Mouse (Mus musculus) large intestine, adult 2 months (tissue): ENCODE measurements around the gene Gm20388. TPM values are rescaled to one million over a fixed set of nuclear protein-coding genes. Genes with fewer than 3 reads are reported as not detected.
"Not testable (repeated sequence)": the region's sequence is repeated elsewhere in the genome, so short reads cannot be mapped to it uniquely, and the experiment has no call there.

Source experiments
- DNase-seq: peaks from one replicate; pipeline ENCODE4 v3.0.0-alpha.2; 2012; ENCODE audit warnings: low read depth, low spot score
- WGBS: fragments of 180-500 bp; shearing (Covaris S2); methylation state at CpG from one replicate; pipeline ENCODE4 v1.1.7; 2018; 5-methylcytosine and 5-hydroxymethylcytosine counted together
- polyA plus RNA-seq: library from polyadenylated mRNA; depleted of rRNA; stranded (reverse); fragments of >200 nt; gene quantifications from 2 replicates; pipeline ENCODE4 v1.2.3, GENCODE M21; 2012

The Gm20388 gene
- polyA plus RNA-seq, 1 experiment, result 31.5 TPM

- DNase-seq, result no peak
- WGBS, result 36% methylated on average over 13 of the region's 13 CpGs
Observed at GRCm38 (mm10) chr8:123157888-123158465, 3247.3 kb downstream of the Gm20388 start, which contains the start of gene Sult5a1. TSS of gene Sult5a1 (minus strand) at chr8:123158315.

- DNase-seq, result no peak
- 68% methylated on average over 3 of the region's 3 CpGs for WGBS
Observed at GRCm38 (mm10) chr8:123181391-123181790, 3270.8 kb downstream of the Gm20388 start.

GRCm38 (mm10) chr8:123185566-123186409 lies 3275.1 kb downstream of the Gm20388 start, which contains the start of gene Dpep1:
TSS of gene Dpep1 (plus strand) at chr8:123186242.
- 45% methylated on average over 19 of the region's 19 CpGs for WGBS
- DNase-seq, result no peak

GRCm38 (mm10) chr8:123188006-123188405 lies 3277.4 kb downstream of the Gm20388 start:
- WGBS, result 88% methylated on average over 2 of the region's 2 CpGs
- no peak for DNase-seq

- 30% methylated on average over 7 of the region's 7 CpGs for WGBS
- DNase-seq, result no peak
Observed at GRCm38 (mm10) chr8:123188841-123189240, 3278.2 kb downstream of the Gm20388 start.

GRCm38 (mm10) chr8:123190678-123191077 lies 3280.0 kb downstream of the Gm20388 start:
- DNase-seq, result no peak
- WGBS, result 2% methylated on average over 9 of the region's 9 CpGs

- no peak for DNase-seq
Observed at GRCm38 (mm10) chr8:123191908-123192307, 3281.3 kb downstream of the Gm20388 start.

GRCm38 (mm10) chr8:123193771-123194170 lies 3283.1 kb downstream of the Gm20388 start:
- DNase-seq, result no peak
- 49% methylated on average over 9 of the region's 9 CpGs for WGBS

More at GRCm38 (mm10) chr8:123191908-123192307, 3281.3 kb downstream of the Gm20388 start:
- 28% methylated on average over 8 of the region's 8 CpGs for WGBS

- DNase-seq, result not testable (repeated sequence)
- whole genome bisulfite sequencing, result 26% methylated on average over 5 of the region's 5 CpGs
Observed at GRCm38 (mm10) chr8:123197016-123197415, 3286.4 kb downstream of the Gm20388 start.

- 68% methylated on average over 14 of the region's 14 CpGs for WGBS
- DNase-seq, result no peak
Observed at GRCm38 (mm10) chr8:123199864-123200263, 3289.2 kb downstream of the Gm20388 start.

- no peak for DNase-seq
- WGBS, result 21% methylated on average over 5 of the region's 5 CpGs
Observed at GRCm38 (mm10) chr8:123202288-123202687, 3291.6 kb downstream of the Gm20388 start.

- 67% methylated on average over 3 of the region's 3 CpGs for WGBS
- DNase-seq, result no peak
Observed at GRCm38 (mm10) chr8:123203571-123203970, 3292.9 kb downstream of the Gm20388 start.

GRCm38 (mm10) chr8:123211876-123212275 lies 3301.2 kb downstream of the Gm20388 start:
- no peak for DNase-seq
- 9% methylated on average over 10 of the region's 10 CpGs for WGBS

- DNase-seq, result no peak
- WGBS, result under 1% methylated on average over 76 of the region's 76 CpGs
Observed at GRCm38 (mm10) chr8:123212321-123213117, 3301.9 kb downstream of the Gm20388 start, which contains the start of the genes Chmp1a and Spata33. TSS of gene Chmp1a (minus strand) at chr8:123212763. TSS of gene Spata33 (plus strand) at chr8:123212832.

GRCm38 (mm10) chr8:123213118-123213772 lies 3302.6 kb downstream of the Gm20388 start:
- DNase-seq, result no peak
- 20% methylated on average over 22 of the region's 22 CpGs for WGBS

- no peak for DNase-seq
- WGBS, result 75% methylated on average over 3 of the region's 3 CpGs
Observed at GRCm38 (mm10) chr8:123215430-123215829, 3304.8 kb downstream of the Gm20388 start.

- DNase-seq, result no peak
- 25% methylated on average over 1 of the region's 1 CpGs for WGBS
Observed at GRCm38 (mm10) chr8:123220917-123221316, 3310.3 kb downstream of the Gm20388 start.

- DNase-seq, result peak; percentile 93
- WGBS, result 1% methylated on average over 59 of the region's 59 CpGs
Observed at GRCm38 (mm10) chr8:123224278-123225266, 3313.9 kb downstream of the Gm20388 start, which contains the start of gene Cdk10. TSS of gene Cdk10 (plus strand) at chr8:123224842.
